Mouse (Mus musculus) bone marrow, adult 2 months (tissue): ENCODE measurements around the gene 2610301B20Rik. TPM values are rescaled to one million over a fixed set of nuclear protein-coding genes. Genes with fewer than 3 reads are reported as not detected.

Experiments used
- H3K27ac ChIP-seq: fragments of 200-500 bp; 2 replicates; pipeline ENCODE4 v1.5.1; 2012; ENCODE audit warnings: low read depth, mild to moderate bottlenecking, control low read depth, inconsistent platforms, low read length; ENCODE audit not compliant: control insufficient read depth, poor library complexity, insufficient read depth
- H3K4me1 ChIP-seq: fragments of 200-500 bp; 2 replicates; pipeline ENCODE4 v1.6.1; 2011; ENCODE audit warnings: low read length; ENCODE audit not compliant: control insufficient read depth, insufficient read depth
- H3K4me3 ChIP-seq: fragments of 200-500 bp; replicated peaks from 2 replicates; pipeline ENCODE3; 2011; ENCODE audit warnings: mild to moderate bottlenecking, low read depth, low read length, control low read depth; ENCODE audit not compliant: control insufficient read depth
- CTCF ChIP-seq: fragments of 200-500 bp; IDR thresholded peaks from 2 replicates; pipeline ENCODE4 v1.5.1; 2011; ENCODE audit warnings: low read length, control low read depth; ENCODE audit not compliant: control insufficient read depth, insufficient read depth
- POLR2A ChIP-seq: fragments of 200-500 bp; IDR thresholded peaks from 2 replicates; pipeline ENCODE4 v1.6.1; 2011; ENCODE audit warnings: low read depth, mild to moderate bottlenecking, control low read depth, low read length, borderline replicate concordance; ENCODE audit not compliant: control insufficient read depth
- WGBS: fragments of 180-500 bp; shearing (Covaris S2); methylation state at CpG from one replicate; pipeline ENCODE4 v1.1.7; 2018; 5-methylcytosine and 5-hydroxymethylcytosine counted together
- polyA plus RNA-seq: library from polyadenylated mRNA; stranded (reverse); fragments of >200 nt; gene quantifications from 2 replicates; pipeline ENCODE4 v1.2.4, GENCODE M21; 2011; ENCODE audit warnings: low replicate concordance; ENCODE audit not compliant: missing spikeins, insufficient read depth, insufficient read length

2610301B20Rik gene
- polyA plus RNA-seq, 1 experiment, result 4.7 TPM

DNA sequence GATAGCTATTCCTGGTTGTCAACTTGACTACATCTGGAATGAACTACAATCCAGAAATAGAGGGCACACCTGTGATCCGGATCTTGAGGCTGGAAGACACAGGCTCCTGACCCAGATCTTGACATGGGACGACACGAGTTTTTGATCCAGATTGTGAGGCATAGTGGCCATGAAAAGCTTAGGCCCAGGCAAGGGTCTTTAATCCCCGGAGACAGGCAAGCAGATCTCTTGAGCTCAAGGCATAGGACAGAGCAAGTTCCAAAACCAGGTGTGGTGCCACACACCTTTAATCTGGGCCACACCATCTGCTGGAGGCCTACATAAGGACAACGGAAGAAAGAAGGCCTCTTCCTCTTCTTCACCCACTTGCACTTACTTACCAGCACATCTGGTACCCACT, 50.2 kb downstream of the 2610301B20Rik start:
- no peak overlapping the region for H3K27ac ChIP-seq
- H3K4me1 ChIP-seq, result peaks cover 3% of the 10 kb centered on the region
- 73% methylated on average over 5 of the region's 5 CpGs for WGBS
- TF ChIP-seq CTCF (no peak), POLR2A (no peak)
- no peak overlapping the region for H3K4me3 ChIP-seq

DNA sequence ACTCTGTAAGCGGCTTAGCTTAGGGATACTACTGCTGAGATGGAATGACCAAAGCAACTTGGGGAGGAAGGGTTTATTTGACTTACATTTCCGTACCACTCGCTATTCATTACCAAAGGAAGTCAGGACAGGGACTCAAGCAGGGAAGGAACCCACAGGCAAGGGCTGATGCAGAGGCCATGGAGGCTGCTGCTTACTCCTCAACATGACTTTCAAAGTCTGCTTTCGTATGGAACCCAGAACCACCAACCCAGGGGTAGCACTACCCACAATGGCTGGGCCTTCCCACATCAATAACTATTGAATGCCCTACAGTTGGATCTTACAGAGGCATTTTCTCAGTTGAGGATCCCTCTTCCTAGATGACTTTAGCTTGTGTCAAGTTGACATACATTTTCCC, 52.1 kb downstream of the 2610301B20Rik start:
- TF ChIP-seq CTCF (no peak), POLR2A (no peak)
- Histone ChIP-seq H3K4me1 (peaks cover 1% of the 10 kb centered on the region; the same call in 1 of the 2 replicates), H3K27ac (no peak overlapping the region), H3K4me3 (no peak overlapping the region)
- 87% methylated on average over 4 of the region's 4 CpGs for WGBS

GRCm38 (mm10) chr4:10928158-10928557, 53.9 kb downstream of the 2610301B20Rik start:
- WGBS, result 73% methylated on average over 6 of the region's 6 CpGs
- Histone ChIP-seq H3K4me1 (peaks cover 5% of the 10 kb centered on the region), H3K4me3 (no peak overlapping the region), H3K27ac (no peak overlapping the region)
- TF ChIP-seq POLR2A, result no peak
- no peak for TF ChIP-seq CTCF

- TF ChIP-seq POLR2A (no peak), CTCF (no peak)
- H3K4me1 ChIP-seq, result peaks cover 4% of the 10 kb centered on the region
- 81% methylated on average over 3 of the region's 3 CpGs for WGBS
- no peak overlapping the region for H3K4me3 ChIP-seq
- H3K27ac ChIP-seq, result no peak overlapping the region
These were observed 55.4 kb downstream of the 2610301B20Rik start for GRCm38 (mm10) chr4:10929726-10930125.

- H3K27ac ChIP-seq, result no peak overlapping the region
- peaks cover 4% of the 10 kb centered on the region for H3K4me1 ChIP-seq
- whole genome bisulfite sequencing, result 80% methylated on average over 9 of the region's 9 CpGs
- TF ChIP-seq POLR2A, result no peak
- no peak for TF ChIP-seq CTCF
- H3K4me3 ChIP-seq, result no peak overlapping the region
These were observed 56.7 kb downstream of the 2610301B20Rik start for GRCm38 (mm10) chr4:10931040-10931439.

GRCm38 (mm10) chr4:10932091-10932745, 57.9 kb downstream of the 2610301B20Rik start:
- Histone ChIP-seq H3K4me3 (no peak overlapping the region), H3K27ac (no peak overlapping the region), H3K4me1 (peaks cover 4% of the 10 kb centered on the region)
- TF ChIP-seq CTCF (no peak), POLR2A (no peak)
- 73% methylated on average over 4 of the region's 4 CpGs for WGBS

- 79% methylated on average over 5 of the region's 5 CpGs for WGBS
These were observed 58.5 kb downstream of the 2610301B20Rik start for GRCm38 (mm10) chr4:10932782-10933181.

GRCm38 (mm10) chr4:10936766-10937165, 62.5 kb downstream of the 2610301B20Rik start:
- Histone ChIP-seq H3K4me3 (no peak overlapping the region), H3K4me1 (peaks cover 4% of the 10 kb centered on the region), H3K27ac (no peak overlapping the region)
- TF ChIP-seq CTCF (no peak), POLR2A (no peak)
- 89% methylated on average over 4 of the region's 4 CpGs for WGBS

More at GRCm38 (mm10) chr4:10932782-10933181, 58.5 kb downstream of the 2610301B20Rik start:
- no peak overlapping the region for H3K27ac ChIP-seq
- peaks cover 4% of the 10 kb centered on the region for H3K4me1 ChIP-seq
- TF ChIP-seq CTCF (no peak), POLR2A (no peak)
- no peak overlapping the region for H3K4me3 ChIP-seq
